Mouse (Mus musculus) forebrain, embryonic 14.5 days (tissue): Measurements from ENCODE around the gene Phf13. TPM values are rescaled to one million over a fixed set of nuclear protein-coding genes. Genes with fewer than 3 reads are reported as not detected.

Experiments
- ATAC-seq: fragments of 200-750 bp; cut with Nextera tagmentation; 2 replicates; pipeline ENCODE4 v1.8.0; 2017; ENCODE audit warnings: mild to moderate bottlenecking, moderate library complexity
- DNase-seq: peaks from one replicate; pipeline ENCODE4 v3.0.0-alpha.2; 2015; ENCODE audit warnings: low spot score
- H3K27ac ChIP-seq: fragments of 300-500 bp; sonication (generic); 2 replicates; pipeline ENCODE4 v1.5.1; 2014; ENCODE audit warnings: low read depth, mild to moderate bottlenecking, control low read depth, low read length, moderate library complexity
- H3K27me3 ChIP-seq: fragments of 300-500 bp; sonication (generic); replicated peaks from 2 replicates; pipeline ENCODE4 v1.6.1; 2014; ENCODE audit warnings: low read length, control low read depth, mixed read lengths; ENCODE audit not compliant: control insufficient read depth, insufficient read depth
- H3K36me3 ChIP-seq: fragments of 300-500 bp; sonication (generic); 2 replicates; pipeline ENCODE4 v1.6.1; 2014; ENCODE audit warnings: low read length, control low read depth; ENCODE audit not compliant: control insufficient read depth, insufficient read depth
- H3K4me1 ChIP-seq: fragments of 300-500 bp; sonication (generic); 2 replicates; pipeline ENCODE4 v1.6.1; 2014; ENCODE audit warnings: antibody characterized with exemption, low read length, control low read depth; ENCODE audit not compliant: control insufficient read depth, insufficient read depth
- H3K4me2 ChIP-seq: fragments of 300-500 bp; sonication (generic); 2 replicates; pipeline ENCODE4 v1.6.1; 2014; ENCODE audit warnings: mild to moderate bottlenecking, control low read depth, low read length
- H3K4me3 ChIP-seq: fragments of 300-500 bp; sonication (generic); 2 replicates; pipeline ENCODE4 v1.5.1; 2014; ENCODE audit warnings: low read depth, low read length, control low read depth
- H3K9ac ChIP-seq: fragments of 300-500 bp; sonication (generic); 2 replicates; pipeline ENCODE4 v1.6.1; 2014; ENCODE audit warnings: mild to moderate bottlenecking, low read length, control low read depth, moderate library complexity
- H3K9me3 ChIP-seq: fragments of 300-500 bp; sonication (generic); replicated peaks from 2 replicates; pipeline ENCODE4 v1.6.1; 2016; ENCODE audit warnings: low read length, control low read depth, mixed read lengths; ENCODE audit not compliant: control insufficient read depth
- WGBS: fragments of 180-500 bp; shearing (Covaris S2); extraction: QIAGEN DNeasy Blood & Tissue Kit; methylation state at CpG from one replicate; pipeline ENCODE4 v1.1.7; 2014; 5-methylcytosine and 5-hydroxymethylcytosine counted together
- polyA plus RNA-seq: library from polyadenylated mRNA; unstranded; fragments of >200 nt; fragmentation: Nextera tagmentation; extraction: Ambion mirVana; gene quantifications from 2 replicates; pipeline ENCODE4 v1.2.1, GENCODE M21; 2014

Gene Phf13
- polyA plus RNA-seq, 1 experiment from 2014 or later: 11.8 TPM

DNA sequence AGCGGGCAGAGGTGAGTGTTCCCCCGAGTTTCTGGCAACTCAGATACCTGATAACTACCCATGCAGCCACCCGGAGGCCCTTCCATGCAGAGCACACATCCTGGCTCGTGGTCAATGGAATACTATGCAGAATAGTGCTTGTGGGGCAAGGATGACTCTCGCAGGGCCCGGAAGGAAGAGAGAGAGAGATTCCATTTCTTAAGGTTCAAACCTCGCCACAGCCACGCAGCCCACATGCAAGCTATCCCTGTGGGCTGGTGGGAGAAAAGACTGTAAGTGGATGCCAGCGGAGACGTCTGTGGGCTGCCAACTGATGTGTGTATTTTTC, 8.1 kb downstream of the Phf13 start:
- peak overlapping the region; percentile 96 for H3K9ac ChIP-seq
- WGBS: 24% methylated on average over 10 of the region's 10 CpGs
- H3K9me3 ChIP-seq: no peaks in the 10 kb centered on the region
- no peak for ATAC-seq
- no peak overlapping the region for H3K27ac ChIP-seq
- peaks cover 40% of the 10 kb centered on the region for H3K36me3 ChIP-seq
- peak overlapping the region; percentile 77 for H3K4me3 ChIP-seq
- peak overlapping the region; percentile 63 for H3K4me2 ChIP-seq
- H3K27me3 ChIP-seq: no peaks in the 10 kb centered on the region
- DNase-seq: peak; percentile 38
- no peaks in the 10 kb centered on the region for H3K4me1 ChIP-seq

DNA sequence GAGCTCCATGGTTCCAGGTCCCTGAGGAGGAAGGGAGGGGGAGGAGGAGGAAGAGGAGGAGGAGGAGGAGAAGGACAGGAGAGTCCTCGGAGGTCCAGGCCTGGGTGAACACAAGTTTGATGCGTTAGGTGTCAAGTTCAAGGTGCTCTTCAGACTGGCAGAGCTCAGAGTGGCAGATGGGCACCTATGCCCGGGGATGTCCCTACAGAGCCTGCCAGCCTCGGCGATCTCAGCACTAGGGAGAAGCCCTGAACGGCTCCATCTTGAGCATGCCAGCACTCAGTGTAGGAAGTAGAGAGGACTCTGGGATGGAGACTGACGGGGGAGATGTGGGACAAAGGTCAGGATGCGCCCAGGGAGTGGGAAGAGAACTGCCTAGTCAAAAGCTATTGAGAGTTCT, 9.4 kb downstream of the Phf13 start:
- Histone ChIP-seq H3K27ac (no peak overlapping the region), H3K4me1 (no peaks in the 10 kb centered on the region), H3K4me2 (no peak overlapping the region), H3K36me3 (peaks cover 41% of the 10 kb centered on the region), H3K27me3 (no peaks in the 10 kb centered on the region), H3K9me3 (no peaks in the 10 kb centered on the region), H3K9ac (no peak overlapping the region), H3K4me3 (no peak overlapping the region)
- 71% methylated on average over 8 of the region's 8 CpGs for WGBS
- DNase-seq: no peak
- no peak for ATAC-seq

DNA sequence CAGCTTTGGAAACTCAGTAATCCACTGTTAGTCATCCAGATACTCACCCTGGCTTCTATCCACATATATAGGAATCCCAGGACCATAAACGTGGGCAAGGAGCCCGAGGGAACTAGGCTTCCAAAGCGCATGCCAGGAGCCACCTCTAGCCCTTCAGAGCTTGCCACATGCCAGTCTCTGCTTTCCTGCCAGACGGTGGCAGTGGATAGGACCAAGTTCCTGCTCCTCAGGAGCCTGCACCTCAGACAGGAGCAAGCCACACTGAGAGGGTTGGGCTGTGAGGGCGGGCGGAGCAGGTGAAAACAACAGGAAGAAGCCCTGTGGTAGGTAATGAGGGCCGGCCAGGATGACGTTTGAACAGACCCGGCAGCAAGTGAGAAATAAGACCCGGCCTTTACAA, 10.2 kb downstream of the Phf13 start:
- H3K9ac ChIP-seq: no peak overlapping the region
- H3K36me3 ChIP-seq: peaks cover 39% of the 10 kb centered on the region
- no peak overlapping the region for H3K27ac ChIP-seq
- DNase-seq (no peak), ATAC-seq (no peak)
- H3K4me3 ChIP-seq: no peak overlapping the region
- 42% methylated on average over 10 of the region's 10 CpGs for WGBS
- no peaks in the 10 kb centered on the region for H3K4me1 ChIP-seq
- no peak overlapping the region for H3K4me2 ChIP-seq
- H3K27me3 ChIP-seq: no peaks in the 10 kb centered on the region
- H3K9me3 ChIP-seq: no peaks in the 10 kb centered on the region

- H3K27ac ChIP-seq: no peak overlapping the region
- H3K36me3 ChIP-seq: peaks cover 47% of the 10 kb centered on the region
Measured at GRCm38 (mm10) chr4:151983560-151983959, 12.5 kb downstream of the Phf13 start.

GRCm38 (mm10) chr4:151983043-151983442, 13.0 kb downstream of the Phf13 start:
- ATAC-seq: no peak

More at GRCm38 (mm10) chr4:151983560-151983959, 12.5 kb downstream of the Phf13 start:
- H3K4me1 ChIP-seq: no peaks in the 10 kb centered on the region
- ATAC-seq (no peak), DNase-seq (no peak)
- no peak overlapping the region for H3K9ac ChIP-seq
- 38% methylated on average over 8 of the region's 9 CpGs for WGBS
- H3K27me3 ChIP-seq: no peaks in the 10 kb centered on the region
- H3K4me2 ChIP-seq: no peak overlapping the region
- H3K4me3 ChIP-seq: no peak overlapping the region
- no peaks in the 10 kb centered on the region for H3K9me3 ChIP-seq

DNA sequence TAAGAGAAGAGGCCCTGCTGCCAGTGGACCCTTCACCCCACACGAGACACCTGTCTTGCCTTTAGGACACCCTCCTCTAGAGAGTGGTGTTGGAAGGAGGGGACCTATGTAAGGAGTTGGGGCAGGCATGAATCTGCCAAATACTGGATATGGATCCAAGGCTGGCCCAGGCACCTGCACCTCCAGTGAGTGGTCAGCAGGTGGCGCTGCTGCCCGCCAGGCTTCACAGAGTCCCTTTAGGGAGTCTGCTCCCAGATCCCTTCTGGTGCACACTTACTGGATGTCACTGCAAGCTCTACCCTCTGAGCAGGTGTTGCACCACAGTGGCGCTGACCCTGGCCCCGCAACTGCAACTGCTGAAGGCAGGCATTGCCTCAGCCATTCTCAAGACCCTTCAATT, 14.7 kb downstream of the Phf13 start:
- Histone ChIP-seq H3K4me1 (no peaks in the 10 kb centered on the region), H3K4me2 (no peak overlapping the region), H3K27me3 (no peaks in the 10 kb centered on the region), H3K9ac (no peak overlapping the region), H3K9me3 (no peaks in the 10 kb centered on the region), H3K27ac (no peak overlapping the region), H3K4me3 (no peak overlapping the region), H3K36me3 (peaks cover 57% of the 10 kb centered on the region)
- WGBS: 10% methylated on average over 5 of the region's 5 CpGs
- ATAC-seq (peak; percentile 82), DNase-seq (peak; percentile 83)

More at GRCm38 (mm10) chr4:151983043-151983442, 13.0 kb downstream of the Phf13 start:
- Histone ChIP-seq H3K27ac (no peak overlapping the region), H3K4me2 (no peak overlapping the region), H3K9me3 (no peaks in the 10 kb centered on the region), H3K4me1 (no peaks in the 10 kb centered on the region), H3K36me3 (peaks cover 50% of the 10 kb centered on the region), H3K9ac (no peak overlapping the region), H3K27me3 (no peaks in the 10 kb centered on the region), H3K4me3 (no peak overlapping the region)
- DNase-seq: no peak
- 69% methylated on average over 17 of the region's 17 CpGs for WGBS

DNA sequence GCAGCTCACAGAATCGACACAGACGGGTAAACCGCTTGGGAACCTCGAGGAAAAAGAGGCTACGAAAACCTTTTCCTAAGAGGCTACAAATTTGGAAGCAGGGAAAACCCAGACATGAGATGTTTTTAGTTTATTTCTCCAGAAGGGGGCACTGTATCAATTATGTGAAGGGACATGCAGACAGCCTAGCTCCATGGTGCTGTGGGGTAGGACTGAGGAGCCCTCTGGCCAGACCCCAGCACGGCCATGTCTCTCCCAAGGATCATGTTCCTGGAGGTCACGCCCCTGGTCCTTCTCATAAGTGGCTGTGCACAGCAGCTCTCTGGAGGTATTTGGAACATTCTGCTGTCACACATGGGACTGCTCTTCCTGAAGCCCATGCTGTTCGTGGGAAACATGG, 15.4 kb downstream of the Phf13 start:
- Histone ChIP-seq H3K9ac (no peak overlapping the region), H3K27me3 (no peaks in the 10 kb centered on the region), H3K36me3 (peaks cover 62% of the 10 kb centered on the region), H3K4me2 (no peak overlapping the region), H3K27ac (no peak overlapping the region), H3K9me3 (no peaks in the 10 kb centered on the region), H3K4me1 (no peaks in the 10 kb centered on the region), H3K4me3 (no peak overlapping the region)
- ATAC-seq (no peak), DNase-seq (peak; percentile 58)
- 76% methylated on average over 8 of the region's 8 CpGs for WGBS

DNA sequence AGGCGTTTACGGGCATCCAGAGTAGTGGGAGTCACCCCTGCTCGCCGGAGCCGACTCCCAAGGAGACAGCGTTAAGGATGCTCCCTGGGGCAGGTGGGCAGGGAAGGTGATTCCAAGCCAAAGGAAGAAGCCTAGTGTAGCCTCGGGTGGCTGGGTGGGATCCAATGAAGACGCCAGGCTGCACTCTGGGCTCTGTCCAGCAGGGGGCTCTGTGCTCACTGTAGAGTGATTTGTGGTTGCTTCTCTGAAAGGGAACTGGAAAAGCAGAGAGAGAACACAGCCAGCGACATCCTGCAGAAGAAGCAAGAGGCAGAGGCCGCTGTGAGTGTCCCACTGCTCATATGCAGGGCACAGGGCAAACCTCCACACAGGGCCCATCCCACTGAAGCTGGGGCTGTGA, 18.3 kb downstream of the Phf13 start:
- ATAC-seq (0 out of 2 replicates have a peak, but pooled peaks have one; percentile 21), DNase-seq (peak; percentile 89)
- WGBS: 47% methylated on average over 10 of the region's 10 CpGs
- Histone ChIP-seq H3K4me1 (no peaks in the 10 kb centered on the region), H3K27me3 (no peaks in the 10 kb centered on the region), H3K9me3 (no peaks in the 10 kb centered on the region), H3K27ac (no peak overlapping the region), H3K4me3 (no peak overlapping the region), H3K4me2 (no peak overlapping the region), H3K9ac (no peak overlapping the region), H3K36me3 (peaks cover 76% of the 10 kb centered on the region)

GRCm38 (mm10) chr4:151975441-151975840, 20.6 kb downstream of the Phf13 start:
- 94% methylated on average over 3 of the region's 3 CpGs for WGBS
- ATAC-seq: no peak
- H3K9me3 ChIP-seq: no peaks in the 10 kb centered on the region
- no peak overlapping the region for H3K4me3 ChIP-seq
- no peaks in the 10 kb centered on the region for H3K27me3 ChIP-seq
- no peak overlapping the region for H3K27ac ChIP-seq
- no peak for DNase-seq
- no peaks in the 10 kb centered on the region for H3K4me1 ChIP-seq
- H3K36me3 ChIP-seq: peaks cover 59% of the 10 kb centered on the region
- no peak overlapping the region for H3K9ac ChIP-seq
- no peak overlapping the region for H3K4me2 ChIP-seq
